Mouse (Mus musculus) adrenal gland, postnatal 25 days (tissue): Measurements from ENCODE around the gene Efna1. TPM values are rescaled to one million over a fixed set of nuclear protein-coding genes. Genes with fewer than 3 reads are reported as not detected.

Source experiments
- DNase-seq: peaks from one replicate; pipeline ENCODE4 v3.0.0; 2021; ENCODE audit warnings: mixed read lengths
- total RNA-seq: library from RNA; stranded (reverse); gene quantifications from 2 replicates; pipeline ENCODE4 v1.2.3, GENCODE M21; 2021

Efna1 gene
- total RNA-seq, 1 experiment from 2014 or later: 17.2 TPM

DNA sequence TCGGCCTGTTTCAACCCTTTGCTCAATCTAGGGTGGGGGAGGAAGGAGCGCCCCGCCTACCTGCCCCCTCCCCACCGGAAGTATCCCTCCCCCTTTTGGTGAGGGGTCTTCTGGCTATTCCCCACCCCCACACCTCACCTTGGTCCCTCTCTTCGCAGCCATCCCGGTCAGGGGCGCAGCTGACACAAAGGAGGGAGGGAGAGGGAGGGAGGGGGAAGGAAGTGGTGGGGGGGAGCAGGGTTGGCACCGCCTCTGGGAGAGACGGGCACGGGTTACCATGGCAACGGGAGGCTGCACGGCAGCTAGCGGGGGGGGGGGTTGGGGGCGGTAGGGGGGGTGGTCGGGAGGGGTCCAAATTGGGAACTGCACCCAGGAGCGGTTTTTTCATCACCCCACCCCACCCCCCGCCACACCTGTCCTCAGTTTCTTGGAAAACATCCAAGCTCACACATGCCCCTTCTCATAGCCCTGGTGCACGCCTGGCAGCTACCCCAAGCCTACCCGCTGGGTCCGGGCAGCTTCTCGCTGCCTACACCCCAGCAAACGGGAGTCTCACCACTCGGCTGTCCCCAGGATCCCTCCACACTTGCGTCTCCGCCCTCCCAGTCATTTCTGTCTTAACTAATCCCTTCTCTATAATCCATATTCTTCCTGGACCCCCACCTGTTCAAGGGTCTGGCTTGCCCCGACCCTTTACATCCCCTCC lies 35.8 kb downstream of the Efna1 start:
- peak; percentile 31 for DNase-seq

DNA sequence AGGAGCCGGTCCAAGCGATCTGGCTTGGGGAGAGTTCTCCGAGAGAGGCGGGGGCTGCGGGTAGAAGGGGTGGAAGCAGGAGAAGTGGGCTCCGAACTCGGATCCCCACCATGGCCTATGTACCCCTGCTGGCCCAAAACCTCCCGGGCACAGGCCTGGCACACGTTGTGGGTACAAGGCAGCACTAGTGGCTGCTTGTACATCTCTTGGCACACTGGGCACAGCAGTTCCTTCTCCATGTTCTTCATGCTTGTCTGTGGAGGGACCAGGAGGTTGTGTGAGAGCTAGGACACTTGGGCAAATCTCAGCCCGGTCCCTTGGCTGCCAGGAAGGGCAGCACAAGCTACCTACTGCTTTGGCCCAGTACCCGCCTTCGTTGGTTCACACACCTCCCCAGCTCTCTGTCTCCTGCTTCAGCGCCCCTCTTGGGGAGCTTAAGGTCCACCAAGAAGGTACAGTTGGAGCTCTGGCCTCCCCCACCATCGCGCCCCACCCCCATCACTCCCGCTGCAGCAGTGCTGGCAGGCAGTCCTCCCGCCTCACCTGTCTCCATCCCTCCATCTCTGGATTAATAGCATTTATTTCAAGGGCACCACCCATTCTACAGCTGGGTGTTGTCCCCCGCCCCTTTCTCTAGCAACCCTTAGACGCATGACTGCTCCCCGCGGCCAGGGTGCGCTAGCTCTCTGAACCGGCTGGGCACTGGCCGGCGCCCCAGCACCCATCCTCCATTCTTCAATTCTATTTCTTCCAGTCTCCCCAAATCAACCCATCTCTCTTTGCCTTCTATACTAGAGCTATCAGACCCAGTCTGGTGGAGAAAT lies 36.6 kb downstream of the Efna1 start:
- DNase-seq: no peak

- no peak for DNase-seq
Observed at GRCm38 (mm10) chr3:89243609-89244008, 37.3 kb downstream of the Efna1 start.

- peak; percentile 43 for DNase-seq
Observed at GRCm38 (mm10) chr3:89242331-89242895, 38.5 kb downstream of the Efna1 start.

DNA sequence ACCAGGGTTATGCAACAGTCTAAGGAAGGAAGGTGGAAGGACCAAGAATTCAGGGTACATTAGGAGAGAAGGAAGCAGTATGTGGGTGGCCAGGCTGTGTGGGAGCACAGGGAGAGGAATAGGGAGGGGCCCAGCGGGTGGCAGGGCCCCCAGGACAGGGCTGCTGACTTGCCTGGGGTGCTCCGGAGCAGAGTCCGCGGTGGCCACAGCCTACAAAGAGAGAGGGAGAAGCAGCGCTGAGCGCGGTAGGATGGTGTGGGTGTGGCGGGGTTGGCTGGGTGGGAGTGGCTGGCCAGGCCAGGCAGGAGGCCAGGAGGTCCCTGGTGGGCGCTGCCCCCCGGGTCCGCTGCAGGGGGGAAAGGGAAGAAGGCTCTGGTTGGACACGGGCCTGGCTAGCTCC lies 42.4 kb downstream of the Efna1 start:
- no peak for DNase-seq

GRCm38 (mm10) chr3:89237682-89238081 lies 43.3 kb downstream of the Efna1 start:
- no peak for DNase-seq

- DNase-seq: no peak
Observed at GRCm38 (mm10) chr3:89236516-89236915, 44.4 kb downstream of the Efna1 start.

- peak; percentile 1 for DNase-seq
Observed at GRCm38 (mm10) chr3:89233562-89234110, 47.3 kb downstream of the Efna1 start.

DNA sequence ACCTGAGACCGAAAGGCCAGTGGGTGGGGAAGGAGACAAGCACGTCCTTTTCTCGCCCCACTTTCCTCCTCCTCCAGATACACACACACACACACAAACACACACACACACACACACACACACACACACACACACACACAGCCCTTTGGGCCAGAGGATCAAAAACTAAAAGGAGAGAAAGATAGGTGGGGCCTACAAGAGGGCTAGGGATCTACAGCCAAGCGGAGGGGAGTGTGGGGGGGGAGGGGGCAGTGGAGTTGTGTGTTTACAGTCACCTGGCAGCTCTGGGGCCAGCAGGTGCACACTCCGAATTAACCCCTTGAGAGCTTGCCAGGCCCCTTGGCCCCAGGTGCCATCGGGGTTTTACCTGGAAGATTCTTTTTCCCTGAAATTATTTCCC lies 48.3 kb downstream of the Efna1 start:
- peak; percentile 0 for DNase-seq

DNA sequence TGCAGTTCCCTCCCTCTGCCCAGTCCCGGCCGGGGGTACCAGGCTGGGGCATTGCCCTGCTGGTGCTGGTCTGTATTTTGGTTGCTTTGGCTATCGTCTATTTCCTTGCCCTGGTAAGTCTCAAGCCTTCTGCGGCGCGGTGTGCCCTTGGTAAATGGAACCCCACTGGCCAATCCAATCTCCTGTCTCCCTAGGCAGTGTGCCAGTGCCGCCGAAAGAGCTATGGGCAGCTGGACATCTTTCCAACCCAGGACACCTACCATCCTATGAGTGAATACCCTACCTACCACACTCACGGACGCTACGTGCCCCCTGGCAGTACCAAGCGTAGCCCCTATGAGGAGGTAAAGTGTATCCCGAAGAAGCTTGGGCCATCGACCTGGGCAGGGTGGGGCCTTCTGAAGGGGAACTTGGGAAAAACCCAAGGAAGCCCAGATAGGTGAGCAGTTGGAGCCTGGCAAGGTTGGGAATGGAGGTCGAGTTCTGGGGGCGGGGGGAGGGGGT lies 49.1 kb downstream of the Efna1 start:
- DNase-seq: no peak

DNA sequence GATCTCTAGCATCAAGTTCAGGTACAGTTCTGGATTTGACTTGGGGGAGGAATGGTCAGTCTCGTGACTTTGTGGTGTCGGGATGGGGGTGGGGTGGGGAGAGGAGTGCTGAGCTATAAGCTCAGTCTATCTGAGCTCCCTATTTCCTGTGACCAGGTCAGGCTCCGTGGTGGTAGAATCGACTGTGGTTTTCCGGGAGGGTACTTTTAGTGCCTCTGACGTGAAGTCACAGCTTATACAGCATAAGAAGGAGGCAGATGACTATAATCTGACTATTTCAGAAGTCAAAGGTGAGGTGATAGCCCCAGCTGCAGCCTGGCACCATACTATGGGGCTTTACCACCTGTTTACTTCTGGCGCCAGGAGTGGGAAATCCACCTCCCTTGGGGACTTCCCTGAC lies 49.6 kb downstream of the Efna1 start:
- no peak for DNase-seq

DNA sequence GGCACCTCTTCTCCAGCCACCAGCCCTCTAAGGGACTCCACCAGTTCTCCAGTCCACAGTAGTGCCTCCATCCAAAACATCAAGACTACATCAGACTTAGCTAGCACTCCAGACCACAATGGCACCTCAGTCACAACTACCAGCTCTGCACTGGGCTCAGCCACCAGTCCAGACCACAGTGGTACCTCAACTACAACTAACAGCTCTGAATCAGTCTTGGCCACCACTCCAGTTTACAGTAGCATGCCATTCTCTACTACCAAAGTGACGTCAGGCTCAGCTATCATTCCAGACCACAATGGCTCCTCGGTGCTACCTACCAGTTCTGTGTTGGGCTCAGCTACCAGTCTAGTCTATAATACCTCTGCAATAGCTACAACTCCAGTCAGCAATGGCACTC lies 50.4 kb downstream of the Efna1 start:
- no peak for DNase-seq

DNA sequence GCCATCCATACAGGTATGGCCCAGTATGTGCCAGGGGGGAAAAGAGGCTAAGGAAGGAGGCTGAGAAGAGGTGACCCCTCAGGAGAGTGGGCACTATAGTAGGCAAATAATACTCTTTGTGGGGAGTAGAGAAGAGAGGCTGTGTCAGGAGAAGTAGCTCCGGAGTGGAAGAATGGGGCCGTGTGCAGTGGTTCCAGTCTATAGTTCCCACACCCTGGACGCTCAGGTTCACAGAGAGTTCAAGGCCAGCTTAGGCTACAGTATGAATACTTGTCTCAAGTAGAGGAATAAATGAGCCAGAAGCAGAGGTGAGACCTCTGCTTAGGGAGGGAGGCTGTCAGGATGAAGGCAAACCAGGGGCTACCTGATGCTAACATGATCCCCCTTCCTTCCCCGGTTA lies 51.7 kb downstream of the Efna1 start:
- no peak for DNase-seq

GRCm38 (mm10) chr3:89228836-89229235 lies 52.1 kb downstream of the Efna1 start, which contains the start of gene Muc1:
TSS of gene Muc1 (plus strand) at chr3:89229057.
- no peak for DNase-seq

DNA sequence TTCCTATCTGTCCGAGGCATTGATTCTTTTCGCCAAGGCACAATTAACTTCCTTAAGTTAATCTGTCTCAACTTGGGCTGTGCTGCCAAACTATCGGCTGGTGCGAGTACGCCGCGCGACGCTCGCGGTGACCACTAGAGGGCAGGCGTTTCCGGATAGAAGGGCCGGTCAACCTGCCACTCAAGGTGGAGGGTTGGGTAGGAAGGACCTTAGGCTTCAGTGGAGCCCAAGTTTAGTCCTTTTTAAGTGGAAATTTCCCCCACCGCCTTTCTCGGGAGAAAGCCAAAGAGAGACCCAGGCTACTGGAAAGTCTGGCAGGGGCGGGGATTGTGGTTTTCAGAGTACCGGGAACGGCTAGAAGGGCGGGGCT lies 52.8 kb downstream of the Efna1 start:
- peak; percentile 89 for DNase-seq

DNA sequence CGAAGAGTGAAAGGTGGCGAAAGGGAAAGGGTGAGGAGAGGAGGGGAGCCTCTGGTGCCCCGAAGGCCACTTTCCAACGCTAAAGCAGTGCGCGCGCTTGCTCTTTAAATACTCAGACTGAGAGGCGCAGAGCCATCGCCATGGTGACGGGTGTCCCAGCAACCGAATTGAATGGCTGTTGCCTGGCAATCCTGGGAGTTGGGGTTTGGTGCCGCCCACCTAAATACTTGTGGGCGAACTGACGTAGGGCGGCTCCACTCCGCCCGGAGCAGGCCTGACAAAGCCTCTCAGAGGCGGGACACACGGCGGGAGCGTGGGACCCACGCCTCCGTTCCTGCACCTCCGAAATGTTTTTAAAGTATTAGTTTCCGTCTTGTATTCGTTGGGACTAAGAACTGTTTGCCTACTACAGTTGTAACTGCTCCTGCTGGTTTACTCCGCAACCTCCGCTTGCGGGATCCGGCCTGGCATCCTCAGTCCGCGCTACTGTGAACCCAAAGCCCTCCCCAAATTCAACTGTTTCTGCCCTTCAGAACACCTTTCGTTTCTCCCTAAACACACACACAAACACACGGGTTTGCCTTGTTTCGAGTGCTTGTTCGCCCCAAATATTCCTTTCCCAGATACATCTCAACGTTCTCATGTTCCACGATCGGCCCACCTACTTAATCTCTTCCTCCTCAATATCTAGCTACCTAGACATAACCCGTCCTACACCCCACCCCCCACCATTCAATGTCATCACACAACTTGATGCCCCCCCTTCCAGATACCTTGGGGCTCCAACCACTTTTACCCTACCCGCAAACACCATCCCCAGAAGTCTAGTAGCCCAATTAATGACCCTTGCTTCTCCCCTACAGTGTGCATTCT lies 53.4 kb downstream of the Efna1 start:
- peak; percentile 88 for DNase-seq

DNA sequence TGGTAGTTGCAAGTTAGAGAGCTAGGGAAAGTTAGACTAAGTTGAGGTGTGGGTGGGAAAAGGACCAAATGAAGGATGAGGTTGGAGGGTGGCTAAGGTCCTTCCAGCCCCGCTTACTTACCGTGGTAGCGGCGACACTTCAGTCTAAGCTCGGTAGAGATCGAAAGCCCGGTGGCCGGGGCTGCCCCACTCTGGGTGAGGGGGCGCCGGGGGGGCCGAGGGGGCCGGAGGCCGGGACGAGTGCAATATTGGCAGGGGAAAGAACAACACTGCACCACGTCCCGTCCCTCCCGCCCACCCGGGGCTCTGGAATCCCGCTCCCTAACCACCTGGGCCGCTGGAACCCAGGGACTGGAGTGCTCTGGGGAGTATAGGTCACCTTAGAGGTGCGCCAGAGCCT lies 54.0 kb downstream of the Efna1 start, which contains the start of gene Mtx1:
Mtx1 (minus strand) TSS at position 189 of the 400 bp plus-strand sequence.
- DNase-seq: no peak

DNA sequence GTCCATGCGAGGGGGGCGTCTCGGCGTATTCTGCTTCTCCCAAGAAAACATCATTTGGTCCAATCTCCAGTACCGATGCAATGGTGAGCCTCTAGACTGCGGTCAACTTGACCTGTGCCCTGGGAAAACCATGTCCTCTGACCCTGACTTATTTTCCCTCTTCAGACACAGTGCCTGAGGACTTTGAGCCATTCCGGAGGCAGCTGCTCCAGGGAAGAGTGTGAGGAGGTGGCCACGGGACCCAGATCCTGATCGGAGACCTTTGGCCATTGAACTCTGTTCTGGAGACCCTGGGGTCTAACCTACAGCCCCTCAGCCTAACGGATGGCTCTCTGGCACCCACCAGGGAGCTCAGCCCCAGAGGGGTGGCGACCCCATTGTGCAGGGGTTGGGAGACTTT lies 54.6 kb downstream of the Efna1 start:
- DNase-seq: no peak

DNA sequence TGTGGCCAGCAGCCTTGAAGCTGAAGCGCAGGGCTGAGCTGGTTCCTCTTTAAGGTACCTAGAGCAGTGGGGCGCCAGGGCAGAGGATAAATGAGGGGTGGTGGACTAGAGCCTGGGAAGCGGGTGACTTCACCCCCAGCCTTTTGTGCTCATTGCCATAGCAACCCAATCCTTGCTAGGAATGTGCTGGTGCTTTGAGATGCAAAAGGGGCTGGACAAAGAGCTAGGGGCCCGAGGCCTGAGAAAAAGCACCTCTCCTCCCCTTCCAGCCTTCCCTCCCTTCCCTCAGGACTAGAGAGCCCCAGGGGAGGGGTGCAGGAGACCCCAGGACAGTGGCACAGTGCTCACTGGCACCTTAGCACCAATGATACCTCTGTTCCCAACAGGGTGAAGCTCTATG lies 55.0 kb downstream of the Efna1 start:
- no peak for DNase-seq

DNA sequence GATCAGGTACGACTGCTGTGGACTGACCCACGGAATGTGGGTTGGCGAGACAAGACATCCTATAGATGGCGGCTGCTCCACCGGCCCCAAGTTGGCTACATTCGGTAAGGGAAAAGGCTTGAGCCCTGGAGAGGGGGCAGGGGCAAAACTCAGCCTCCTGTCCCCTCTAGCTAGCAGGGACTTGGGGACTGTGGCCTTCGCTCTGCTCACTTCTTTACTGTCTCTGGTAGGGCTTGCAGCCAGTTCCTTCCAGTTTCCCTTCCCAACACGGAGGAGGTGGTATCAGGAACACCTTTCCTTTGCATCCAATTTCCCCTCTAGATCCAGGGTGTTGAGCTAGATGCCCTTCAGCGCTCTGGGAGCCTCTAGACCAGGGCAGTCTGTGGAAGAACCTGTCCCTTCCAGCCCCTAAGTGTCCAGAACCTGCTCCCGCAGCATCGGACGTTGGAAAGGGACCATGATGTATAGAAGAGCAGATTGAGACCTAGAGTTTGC lies 55.6 kb downstream of the Efna1 start:
- DNase-seq: no peak

DNA sequence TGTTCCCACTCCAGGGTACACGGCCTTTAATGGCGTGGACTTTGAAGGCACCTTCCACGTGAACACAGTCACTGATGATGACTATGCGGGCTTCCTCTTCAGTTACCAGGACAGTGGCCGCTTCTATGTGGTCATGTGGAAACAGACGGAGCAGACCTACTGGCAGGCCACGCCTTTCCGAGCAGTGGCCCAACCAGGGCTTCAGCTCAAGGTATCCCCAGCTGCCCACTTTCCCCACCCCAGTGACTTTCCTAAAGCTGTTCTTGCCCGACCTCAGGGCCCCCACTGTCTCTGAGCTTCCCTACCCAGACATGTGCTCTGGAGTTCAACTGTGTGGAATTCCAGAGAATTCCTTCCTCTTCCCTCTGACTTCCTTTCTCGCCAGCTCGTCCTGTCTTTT lies 56.1 kb downstream of the Efna1 start:
- DNase-seq: no peak
